Mouse (Mus musculus) liver, embryonic 12.5 days (tissue): ENCODE data around the gene Kifc3. TPM values are rescaled to one million over a fixed set of nuclear protein-coding genes. Genes with fewer than 3 reads are reported as not detected.
"Not testable (repeated sequence)": the region's sequence is repeated elsewhere in the genome, so short reads cannot be mapped to it uniquely, and the experiment has no call there.

Experiments
- ATAC-seq: fragments of 200-750 bp; cut with Nextera tagmentation; 2 replicates; pipeline ENCODE4 v1.8.0; 2017; ENCODE audit warnings: moderate number of reproducible peaks, mild to moderate bottlenecking, moderate library complexity
- H3K27ac ChIP-seq: fragments of 300-500 bp; sonication (generic); 2 replicates; pipeline ENCODE4 v1.5.1; 2016; ENCODE audit warnings: mild to moderate bottlenecking
- H3K27me3 ChIP-seq: fragments of 300-500 bp; sonication (generic); replicated peaks from 2 replicates; pipeline ENCODE4 v1.6.1; 2016; ENCODE audit warnings: mild to moderate bottlenecking, moderate library complexity
- H3K36me3 ChIP-seq: fragments of 300-500 bp; sonication (generic); 2 replicates; pipeline ENCODE4 v1.6.1; 2016; ENCODE audit warnings: mild to moderate bottlenecking, moderate library complexity
- H3K4me1 ChIP-seq: fragments of 300-500 bp; sonication (generic); 2 replicates; pipeline ENCODE4 v1.6.1; 2016
- H3K4me2 ChIP-seq: fragments of 300-500 bp; sonication (generic); 2 replicates; pipeline ENCODE4 v1.6.1; 2016; ENCODE audit warnings: mild to moderate bottlenecking, moderate library complexity
- H3K4me3 ChIP-seq: fragments of 300-500 bp; sonication (generic); 2 replicates; pipeline ENCODE4 v1.5.1; 2016; ENCODE audit warnings: mild to moderate bottlenecking, moderate library complexity
- H3K9ac ChIP-seq: fragments of 300-500 bp; sonication (generic); 2 replicates; pipeline ENCODE4 v1.6.1; 2016; ENCODE audit warnings: mild to moderate bottlenecking, moderate library complexity
- H3K9me3 ChIP-seq: fragments of 300-500 bp; sonication (generic); replicated peaks from 2 replicates; pipeline ENCODE4 v1.6.1; 2016; ENCODE audit warnings: mild to moderate bottlenecking, moderate library complexity
- WGBS: fragments of 180-500 bp; shearing (Covaris S2); methylation state at CpG from one replicate; pipeline ENCODE4 v1.1.7; 2016; ENCODE audit not compliant: insufficient replicate concordance; 5-methylcytosine and 5-hydroxymethylcytosine counted together
- polyA plus RNA-seq: library from polyadenylated mRNA; unstranded; fragments of >200 nt; fragmentation: Nextera tagmentation; extraction: Ambion mirVana; gene quantifications from 2 replicates; pipeline ENCODE4 v1.2.1, GENCODE M21; 2016

The Kifc3 gene
- polyA plus RNA-seq, 1 experiment from 2014 or later = 8.8 TPM

DNA sequence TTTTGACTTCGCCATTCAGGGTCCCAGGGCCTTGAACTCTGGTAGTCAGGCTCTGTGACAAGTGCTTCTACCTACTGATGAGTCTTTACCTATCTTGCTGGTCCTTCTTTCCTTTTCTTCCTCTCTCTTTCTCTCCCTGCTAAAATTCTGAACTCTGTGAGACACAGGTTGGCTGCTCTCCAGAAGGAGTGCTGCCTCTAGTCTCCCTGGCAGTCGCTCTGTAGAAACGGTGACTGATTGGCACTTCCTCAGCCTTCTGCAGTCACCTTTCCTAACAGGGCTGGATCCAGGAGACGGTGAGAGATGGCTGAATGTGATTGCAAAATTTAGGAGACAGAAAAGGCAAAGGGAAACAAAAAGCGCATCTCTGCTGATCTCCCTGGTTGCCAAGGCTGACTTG is 30.2 kb downstream of the Kifc3 start:
- no peak overlapping the region for H3K4me2 ChIP-seq
- no peaks in the 10 kb centered on the region for H3K36me3 ChIP-seq
- 61% methylated on average over 5 of the region's 5 CpGs for WGBS
- no peak for ATAC-seq
- no peak overlapping the region for H3K9ac ChIP-seq
- H3K27ac ChIP-seq = no peak overlapping the region
- H3K4me1 ChIP-seq = no peaks in the 10 kb centered on the region
- no peaks in the 10 kb centered on the region for H3K9me3 ChIP-seq
- no peak overlapping the region for H3K4me3 ChIP-seq
- H3K27me3 ChIP-seq = no peaks in the 10 kb centered on the region

DNA sequence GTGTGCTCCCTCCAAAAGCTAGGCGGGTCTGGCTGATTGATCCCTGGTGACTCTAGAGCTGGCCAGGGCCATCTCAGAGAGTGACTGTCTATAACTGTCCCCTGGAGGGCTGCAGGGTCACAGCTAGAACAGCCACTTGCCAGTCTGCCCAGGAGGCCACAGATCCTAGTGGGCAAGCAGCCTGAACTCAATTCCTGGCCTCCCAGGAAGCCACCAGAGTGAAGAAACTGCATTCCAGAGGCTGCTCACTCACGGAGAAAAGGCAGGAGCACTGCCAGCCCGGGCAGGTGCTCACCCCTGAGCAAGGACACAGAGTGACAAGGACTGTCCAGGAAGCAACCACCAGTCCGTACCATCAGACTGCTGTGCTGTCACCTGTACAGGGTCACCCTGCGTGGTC is 34.9 kb downstream of the Kifc3 start:
- no peak for ATAC-seq
- Histone ChIP-seq H3K9ac (no peak overlapping the region), H3K36me3 (no peaks in the 10 kb centered on the region), H3K27me3 (peaks cover 19% of the 10 kb centered on the region; the same call in 1 of the 2 replicates), H3K4me1 (no peaks in the 10 kb centered on the region), H3K4me2 (no peak overlapping the region), H3K27ac (no peak overlapping the region), H3K9me3 (no peaks in the 10 kb centered on the region), H3K4me3 (no peak overlapping the region)
- 56% methylated on average over 5 of the region's 5 CpGs for WGBS

DNA sequence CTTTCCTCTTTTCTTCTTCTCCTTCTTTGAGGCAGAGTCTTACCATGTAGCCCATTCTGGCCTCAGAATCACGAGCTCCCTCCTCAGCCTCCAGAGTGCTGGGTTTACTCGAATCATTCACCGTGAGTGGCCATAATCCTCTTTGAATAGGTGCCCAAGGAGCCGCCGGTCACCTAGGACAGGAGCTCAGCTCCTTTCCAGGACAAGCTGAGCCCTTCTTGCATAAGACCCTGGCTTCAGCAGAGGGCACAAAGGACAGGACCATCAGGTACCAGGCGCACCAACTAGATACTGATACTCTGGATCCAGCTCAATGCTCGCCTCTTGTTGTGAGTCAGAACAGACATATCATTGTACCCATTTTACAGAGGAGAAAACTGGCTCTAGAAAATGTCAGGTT is 36.2 kb downstream of the Kifc3 start:
- no peaks in the 10 kb centered on the region for H3K4me1 ChIP-seq
- H3K9ac ChIP-seq = no peak overlapping the region
- no peak overlapping the region for H3K4me3 ChIP-seq
- H3K27me3 ChIP-seq = peaks cover 19% of the 10 kb centered on the region; the same call in 1 of the 2 replicates
- no peak overlapping the region for H3K27ac ChIP-seq
- 67% methylated on average over 7 of the region's 7 CpGs for WGBS
- no peaks in the 10 kb centered on the region for H3K36me3 ChIP-seq
- no peak for ATAC-seq
- no peak overlapping the region for H3K4me2 ChIP-seq
- no peaks in the 10 kb centered on the region for H3K9me3 ChIP-seq

DNA sequence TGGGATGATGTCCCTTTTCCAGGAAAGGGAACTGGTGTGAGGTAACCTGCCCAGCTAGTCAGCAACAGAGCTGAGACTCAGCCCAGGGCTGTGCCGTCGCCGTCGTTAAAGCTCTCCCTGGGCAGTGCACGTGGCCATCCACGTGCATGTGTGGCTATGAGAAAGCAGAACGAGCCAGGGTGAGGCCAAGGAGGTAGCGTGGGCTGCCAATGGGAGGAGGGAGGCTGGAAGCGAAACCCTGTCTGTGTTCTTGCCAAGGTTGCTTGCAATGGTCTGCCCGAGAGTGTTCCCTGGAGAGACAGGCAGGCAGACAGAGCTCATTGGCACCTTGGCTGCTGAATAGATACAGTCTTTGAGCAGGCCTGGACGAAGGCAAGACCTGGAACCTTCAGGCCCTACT is 36.7 kb downstream of the Kifc3 start:
- H3K27ac ChIP-seq = no peak overlapping the region
- H3K27me3 ChIP-seq = peaks cover 19% of the 10 kb centered on the region; the same call in 1 of the 2 replicates
- no peak overlapping the region for H3K4me3 ChIP-seq
- 62% methylated on average over 11 of the region's 11 CpGs for WGBS
- no peak overlapping the region for H3K4me2 ChIP-seq
- no peak overlapping the region for H3K9ac ChIP-seq
- no peaks in the 10 kb centered on the region for H3K36me3 ChIP-seq
- ATAC-seq = no peak
- H3K9me3 ChIP-seq = no peaks in the 10 kb centered on the region
- H3K4me1 ChIP-seq = no peaks in the 10 kb centered on the region

DNA sequence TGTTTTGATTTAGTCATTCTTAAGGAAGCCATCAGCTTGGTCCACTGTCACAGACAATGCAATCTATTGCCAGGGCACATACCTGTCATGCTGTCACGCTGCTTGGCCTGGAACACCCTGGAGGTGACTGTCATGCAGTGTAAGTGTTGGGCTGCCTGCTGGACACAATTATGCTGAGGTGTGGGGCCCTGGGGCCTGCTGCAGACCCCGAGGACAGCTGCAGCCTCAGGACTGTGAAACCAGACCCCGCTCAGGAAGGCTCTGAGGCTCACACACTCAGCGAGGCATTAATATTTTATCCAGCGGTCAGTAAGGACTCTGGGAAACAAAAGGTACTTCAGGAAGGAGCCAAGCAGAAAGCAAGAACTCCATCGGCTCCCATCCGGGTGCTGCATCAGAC is 38.1 kb downstream of the Kifc3 start:
- peaks cover 19% of the 10 kb centered on the region; the same call in 1 of the 2 replicates for H3K27me3 ChIP-seq
- no peak overlapping the region for H3K27ac ChIP-seq
- no peaks in the 10 kb centered on the region for H3K36me3 ChIP-seq
- no peak overlapping the region for H3K4me3 ChIP-seq
- no peaks in the 10 kb centered on the region for H3K4me1 ChIP-seq
- no peak for ATAC-seq
- H3K9ac ChIP-seq = no peak overlapping the region
- WGBS = 56% methylated on average over 7 of the region's 7 CpGs
- no peaks in the 10 kb centered on the region for H3K9me3 ChIP-seq
- no peak overlapping the region for H3K4me2 ChIP-seq

GRCm38 (mm10) chr8:95163969-95164368 is 38.6 kb downstream of the Kifc3 start:
- not testable (repeated sequence) for H3K4me1 ChIP-seq, H3K4me3 ChIP-seq, H3K27ac ChIP-seq, H3K36me3 ChIP-seq, H3K9me3 ChIP-seq, H3K4me2 ChIP-seq, H3K9ac ChIP-seq, ATAC-seq
- 65% methylated on average over 2 of the region's 2 CpGs for WGBS
- H3K27me3 ChIP-seq = peaks cover 19% of the 10 kb centered on the region; the same call in 1 of the 2 replicates

DNA sequence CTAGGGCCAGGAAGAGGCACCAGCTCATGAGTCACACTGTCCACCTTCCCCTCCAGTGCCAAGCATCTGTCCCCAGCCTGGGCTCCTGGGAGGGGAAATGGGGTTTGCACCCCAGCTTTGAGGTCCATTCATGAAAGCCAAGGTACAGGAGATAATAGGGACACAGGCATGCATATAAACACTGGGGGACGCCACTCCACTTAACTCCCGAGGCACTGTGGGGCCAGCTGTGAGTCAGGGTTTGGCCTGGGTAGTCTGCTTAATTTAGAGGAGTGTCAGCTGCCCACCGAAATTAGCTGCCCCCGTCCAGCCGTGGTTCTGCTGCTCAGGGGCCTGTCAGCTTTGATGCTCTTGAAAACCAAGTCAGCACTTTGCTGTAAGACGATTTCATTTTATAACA is 39.8 kb downstream of the Kifc3 start:
- ATAC-seq = no peak
- Histone ChIP-seq H3K9ac (no peak overlapping the region), H3K9me3 (no peaks in the 10 kb centered on the region), H3K4me2 (no peak overlapping the region), H3K4me1 (no peaks in the 10 kb centered on the region), H3K27ac (no peak overlapping the region), H3K36me3 (no peaks in the 10 kb centered on the region), H3K27me3 (peaks cover 19% of the 10 kb centered on the region; the same call in 1 of the 2 replicates), H3K4me3 (no peak overlapping the region)
- WGBS = 52% methylated on average over 6 of the region's 6 CpGs

DNA sequence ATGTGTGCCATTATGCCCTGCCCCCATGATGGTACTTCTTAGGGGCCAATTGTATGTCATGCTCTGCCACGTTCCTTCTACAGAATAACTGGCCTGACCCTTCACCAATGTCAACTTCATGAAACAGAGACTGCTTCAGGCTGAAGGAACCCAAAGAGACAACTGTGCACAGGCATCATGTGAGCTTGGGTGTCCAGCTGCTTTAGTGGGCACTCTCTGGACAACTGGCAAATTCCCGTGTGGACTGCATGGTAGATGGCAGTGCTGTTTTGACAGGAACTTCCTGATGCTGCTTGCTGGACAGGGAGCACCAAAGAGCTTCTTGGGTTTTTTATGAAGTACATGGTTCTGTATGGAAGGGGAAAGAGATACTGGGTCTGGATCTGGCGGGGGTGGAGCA is 43.3 kb downstream of the Kifc3 start:
- 56% methylated on average over 3 of the region's 3 CpGs for WGBS
- no peak overlapping the region for H3K27ac ChIP-seq
- ATAC-seq = no peak
- no peaks in the 10 kb centered on the region for H3K4me1 ChIP-seq
- 0 out of 2 replicates have a peak, but pooled peaks cover 3% of the 10 kb centered on the region for H3K27me3 ChIP-seq
- H3K9ac ChIP-seq = no peak overlapping the region
- no peak overlapping the region for H3K4me3 ChIP-seq
- H3K9me3 ChIP-seq = no peaks in the 10 kb centered on the region
- no peaks in the 10 kb centered on the region for H3K36me3 ChIP-seq
- no peak overlapping the region for H3K4me2 ChIP-seq

GRCm38 (mm10) chr8:95158654-95159053 is 44.0 kb downstream of the Kifc3 start:
- Histone ChIP-seq H3K27ac (no peak overlapping the region), H3K4me1 (no peaks in the 10 kb centered on the region), H3K9ac (no peak overlapping the region), H3K9me3 (no peaks in the 10 kb centered on the region), H3K36me3 (no peaks in the 10 kb centered on the region), H3K4me2 (no peak overlapping the region), H3K27me3 (0 out of 2 replicates have a peak, but pooled peaks cover 3% of the 10 kb centered on the region), H3K4me3 (no peak overlapping the region)
- WGBS = 63% methylated on average over 8 of the region's 8 CpGs
- no peak for ATAC-seq

DNA sequence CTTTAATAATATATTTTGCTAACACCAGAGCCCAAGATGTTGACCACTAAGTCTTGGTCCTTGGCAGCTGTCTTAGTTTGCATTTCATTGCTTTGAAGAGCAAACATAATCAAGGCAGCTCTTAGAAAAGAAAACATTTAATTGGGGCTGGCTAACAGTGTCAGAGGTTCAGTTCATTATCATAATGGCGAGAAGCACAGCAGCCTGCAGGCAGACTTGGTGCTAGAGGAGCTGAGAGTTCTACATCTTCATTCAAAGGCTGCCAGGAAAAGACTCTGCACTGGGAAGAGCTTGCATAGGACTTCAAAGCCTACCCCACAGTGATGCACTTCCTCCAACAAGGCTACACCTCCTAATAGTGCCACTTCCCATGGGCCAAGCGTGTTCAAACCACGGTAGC is 45.5 kb downstream of the Kifc3 start:
- H3K4me2 ChIP-seq = no peak overlapping the region
- no peak for ATAC-seq
- 50% methylated on average over 3 of the region's 3 CpGs for WGBS

GRCm38 (mm10) chr8:95156108-95156507 is 46.5 kb downstream of the Kifc3 start:
- Histone ChIP-seq H3K36me3 (no peaks in the 10 kb centered on the region), H3K4me3 (no peak overlapping the region), H3K9me3 (no peaks in the 10 kb centered on the region), H3K27ac (no peak overlapping the region), H3K4me2 (no peak overlapping the region), H3K27me3 (no peaks in the 10 kb centered on the region), H3K4me1 (no peaks in the 10 kb centered on the region), H3K9ac (no peak overlapping the region)
- WGBS = 56% methylated on average over 6 of the region's 6 CpGs
- ATAC-seq = no peak

More for the DNA sequence above, 45.5 kb downstream of the Kifc3 start:
- H3K4me1 ChIP-seq = no peaks in the 10 kb centered on the region
- no peaks in the 10 kb centered on the region for H3K9me3 ChIP-seq
- no peaks in the 10 kb centered on the region for H3K36me3 ChIP-seq
- H3K9ac ChIP-seq = no peak overlapping the region
- H3K4me3 ChIP-seq = no peak overlapping the region
- H3K27me3 ChIP-seq = no peaks in the 10 kb centered on the region
- no peak overlapping the region for H3K27ac ChIP-seq

DNA sequence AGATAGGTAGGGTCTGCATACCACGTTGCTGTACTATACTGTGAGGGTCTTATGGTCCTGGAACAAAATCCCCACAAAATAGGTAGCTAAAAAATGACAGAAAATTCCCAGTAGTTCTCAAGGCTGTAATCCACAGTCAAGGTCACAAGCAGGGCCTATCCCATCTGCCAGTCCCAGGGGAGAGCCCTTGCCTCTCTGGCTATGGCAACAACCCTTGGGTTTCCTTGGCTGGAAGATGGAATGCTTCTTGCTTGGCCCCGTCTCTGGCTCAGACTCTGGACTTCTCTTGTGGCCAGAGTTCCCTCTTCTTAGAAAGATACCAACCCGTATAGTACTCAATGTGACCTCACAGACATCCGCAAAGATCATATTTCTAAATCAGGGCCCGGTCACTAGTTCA is 47.3 kb downstream of the Kifc3 start:
- no peak for ATAC-seq
- H3K9me3 ChIP-seq = no peaks in the 10 kb centered on the region
- H3K4me1 ChIP-seq = no peaks in the 10 kb centered on the region
- H3K4me2 ChIP-seq = no peak overlapping the region
- WGBS = 67% methylated on average over 5 of the region's 5 CpGs
- H3K27me3 ChIP-seq = 0 out of 2 replicates have a peak, but pooled peaks cover 3% of the 10 kb centered on the region
- H3K36me3 ChIP-seq = no peaks in the 10 kb centered on the region
- H3K9ac ChIP-seq = no peak overlapping the region
- no peak overlapping the region for H3K4me3 ChIP-seq
- H3K27ac ChIP-seq = no peak overlapping the region

- no peaks in the 10 kb centered on the region for H3K36me3 ChIP-seq
- no peak overlapping the region for H3K27ac ChIP-seq
- H3K27me3 ChIP-seq = 0 out of 2 replicates have a peak, but pooled peaks cover 3% of the 10 kb centered on the region
- 51% methylated on average over 6 of the region's 6 CpGs for WGBS
- no peak overlapping the region for H3K9ac ChIP-seq
- no peak overlapping the region for H3K4me2 ChIP-seq
- no peak overlapping the region for H3K4me3 ChIP-seq
- H3K9me3 ChIP-seq = no peaks in the 10 kb centered on the region
- H3K4me1 ChIP-seq = peaks cover 2% of the 10 kb centered on the region; the same call in 1 of the 2 replicates
- ATAC-seq = no peak
Measured at GRCm38 (mm10) chr8:95154654-95155053, 48.0 kb downstream of the Kifc3 start.
